Mouse (Mus musculus) heart, postnatal 0 days (tissue): Measurements from ENCODE around the gene Prr29.

Experiments used
- CTCF ChIP-seq: IDR thresholded peaks from 2 replicates; pipeline ENCODE4 v1.5.1; 2016; ENCODE audit warnings: antibody characterized with exemption, control low read depth, low read depth
- EP300 ChIP-seq: IDR thresholded peaks from 2 replicates; pipeline ENCODE4 v1.6.1; 2016; ENCODE audit warnings: antibody characterized with exemption, low read depth

DNA sequence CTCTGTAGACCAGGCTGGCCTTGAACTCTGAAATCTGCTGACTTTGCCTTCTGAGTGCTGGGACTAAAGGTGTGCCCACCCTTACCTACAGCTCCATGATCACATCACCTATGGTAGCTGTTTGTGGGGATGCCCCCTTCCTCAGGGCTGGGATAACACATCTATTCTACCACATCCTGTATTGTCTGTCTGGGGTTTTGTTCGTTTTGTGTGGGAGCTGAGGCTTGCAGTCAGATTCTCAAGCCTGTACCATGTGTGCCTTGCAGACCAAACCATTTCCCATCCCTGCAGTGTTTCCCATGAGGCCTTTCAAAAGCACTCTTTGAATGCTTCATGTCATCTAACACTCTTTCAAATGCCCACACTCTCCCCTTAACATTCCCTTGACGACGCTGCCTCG is 13.3 kb upstream of the Prr29 start:
- TF ChIP-seq CTCF (no peak), EP300 (no peak)
